Mouse (Mus musculus) adrenal gland, adult 8-10 months (tissue): ENCODE measurements at regions not wholly inside any gene's neighbourhood (a gene's known extent, or its start where the extent isn't known, plus 50 kb on each side); places are given as distances from the start of the nearest gene placed in this dataset.

Experiments used
- DNase-seq: peaks from one replicate; pipeline ENCODE4 v3.0.0; 2022

GRCm38 (mm10) chr7:76146385-76146784 lies 83.3 kb upstream of the Agbl1 start:
- DNase-seq = no peak

- DNase-seq = no peak
These were observed 72.8 kb upstream of the Agbl1 start for GRCm38 (mm10) chr7:76156869-76157268.

- DNase-seq = no peak
These were observed 65.5 kb upstream of the Agbl1 start for GRCm38 (mm10) chr7:76164191-76164590.

GRCm38 (mm10) chr7:76164735-76165630 lies 64.7 kb upstream of the Agbl1 start:
- no peak for DNase-seq

DNA sequence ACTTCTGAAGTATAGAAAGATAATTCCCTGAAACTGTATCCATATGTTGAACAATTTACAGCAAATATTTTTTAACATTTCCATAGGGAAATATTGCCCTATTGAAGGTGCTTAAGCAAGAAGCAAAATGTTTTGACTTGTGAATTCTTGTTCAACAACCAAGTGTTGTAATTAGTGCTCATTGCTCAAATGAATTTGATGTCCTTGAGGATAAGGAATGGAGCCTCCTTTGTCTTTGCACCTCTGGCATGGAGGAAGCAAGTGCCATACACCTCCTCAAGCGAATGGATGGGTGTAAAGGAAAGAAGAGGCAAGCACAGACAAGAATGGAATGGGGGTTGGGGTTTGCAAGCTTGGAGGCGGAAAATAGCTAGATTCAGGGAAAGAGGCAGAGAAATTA lies 59.2 kb upstream of the Agbl1 start:
- no peak for DNase-seq

- no peak for DNase-seq
These were observed 53.5 kb upstream of the Agbl1 start for GRCm38 (mm10) chr7:76176235-76176634.

- DNase-seq = peak; percentile 13
These were observed 52.3 kb upstream of the Agbl1 start for GRCm38 (mm10) chr7:76177420-76177819.
